Mouse (Mus musculus) adipose tissue, adult 10 weeks (tissue): ENCODE measurements around the gene Olfr1178. TPM values are rescaled to one million over a fixed set of nuclear protein-coding genes. Genes with fewer than 3 reads are reported as not detected.

Experiments used
- polyA plus RNA-seq: library from polyadenylated mRNA; stranded (reverse); fragments of 350-450 nt; fragmentation: Illumina TruSeq; extraction: RNeasy Lipid Tissue Mini Kit (QIAGEN cat#74804); gene quantifications from one replicate; pipeline ENCODE4 v1.2.3, GENCODE M21; 2014; ENCODE audit warnings: low read depth, low replicate concordance

The Olfr1178 gene
- polyA plus RNA-seq = not detected

GRCm38 (mm10) chr2:88386762-88387161, at the start of gene Olfr1178:
Olfr1178 (plus strand) TSS chr2:88387062.

DNA sequence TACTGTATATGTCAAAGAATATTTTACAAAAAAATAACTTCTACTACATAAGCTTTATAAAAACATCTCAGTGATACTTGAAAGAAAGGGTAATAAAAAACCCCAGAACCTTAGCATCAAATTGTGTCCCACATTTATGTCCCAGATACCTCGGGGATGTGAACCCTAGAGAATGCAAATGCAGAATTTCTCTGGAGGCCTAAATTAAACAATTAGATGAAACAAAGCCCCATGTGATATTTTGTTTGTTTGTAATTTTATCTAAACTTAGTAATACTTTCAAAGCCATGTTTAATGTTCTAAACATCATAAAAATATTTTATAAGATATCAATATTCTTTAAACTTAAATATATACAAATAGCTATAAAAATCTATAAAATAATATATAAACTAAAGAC, 40.5 kb upstream of the Olfr1178 start, which contains the start of gene Olfr1177-ps:
Gene Olfr1177-ps (minus strand): TSS at position 101 of the 400 bp plus-strand sequence.

DNA sequence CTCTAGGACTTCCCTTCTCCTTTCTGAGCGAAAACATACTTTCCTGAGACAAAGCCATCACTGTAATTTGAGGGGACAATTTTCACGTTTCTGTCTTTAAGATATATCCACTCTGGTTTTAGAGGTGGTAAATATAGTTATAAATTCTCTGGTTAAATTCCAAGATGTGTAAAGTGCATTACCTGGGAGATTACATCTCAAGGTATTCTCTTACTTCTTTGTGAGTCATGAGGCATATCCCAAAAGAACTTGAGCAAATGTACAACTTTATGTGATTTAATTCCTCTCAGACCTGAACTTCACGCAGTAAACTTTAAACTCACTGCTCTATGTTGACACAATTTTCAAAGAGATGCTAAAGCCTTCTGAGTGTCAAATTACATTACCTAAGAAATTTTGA, 19.5 kb downstream of the Olfr1178 start, which contains the start of gene Olfr1179:
Gene Olfr1179 (minus strand): TSS at position 101 of the 400 bp plus-strand sequence.

GRCm38 (mm10) chr2:88419051-88419450, 32.2 kb downstream of the Olfr1178 start, which contains the start of gene Olfr1180:
Olfr1180 (minus strand) TSS chr2:88419151.

GRCm38 (mm10) chr2:88426071-88426470, 39.2 kb downstream of the Olfr1178 start, which contains the start of gene Olfr1181:
Olfr1181 (minus strand) TSS chr2:88426171.

GRCm38 (mm10) chr2:88449031-88449430, 62.2 kb downstream of the Olfr1178 start, which contains the start of gene Gm13757:
Gm13757 (minus strand) TSS chr2:88449131.

Other genes starting within 250 kb of the Olfr1178 start
- not detected for gene Olfr1167, start 231.9 kb upstream of the Olfr1178 start, polyA plus RNA-seq
- gene Olfr1168, start 205.2 kb upstream of the Olfr1178 start, polyA plus RNA-seq = not detected
- gene Olfr1170, start 158.7 kb upstream of the Olfr1178 start, polyA plus RNA-seq = not detected
- not detected for gene Olfr1173, start 107.2 kb upstream of the Olfr1178 start, polyA plus RNA-seq
- not detected for gene Olfr1174-ps, start 71.9 kb upstream of the Olfr1178 start, polyA plus RNA-seq
- not detected for gene Olfr1175-ps, start 59.8 kb upstream of the Olfr1178 start, polyA plus RNA-seq
- gene Olfr1176, start 50.3 kb upstream of the Olfr1178 start, polyA plus RNA-seq = not detected
- gene Olfr1177-ps, start 40.6 kb upstream of the Olfr1178 start, polyA plus RNA-seq = not detected
- not detected for gene Olfr1179, start 19.4 kb downstream of the Olfr1178 start, polyA plus RNA-seq
- not detected for gene Olfr1180, start 32.1 kb downstream of the Olfr1178 start, polyA plus RNA-seq
- gene Olfr1181, start 39.1 kb downstream of the Olfr1178 start, polyA plus RNA-seq = not detected
- not detected for gene Gm13757, start 62.1 kb downstream of the Olfr1178 start, polyA plus RNA-seq
- gene Olfr1183, start 67.8 kb downstream of the Olfr1178 start, polyA plus RNA-seq = not detected
- not detected for gene Olfr1184, start 96.5 kb downstream of the Olfr1178 start, polyA plus RNA-seq
- gene Olfr1185-ps1, start 106.3 kb downstream of the Olfr1178 start, polyA plus RNA-seq = not detected
- not detected for gene Olfr1186, start 131.5 kb downstream of the Olfr1178 start, polyA plus RNA-seq
- gene Olfr1188, start 169.9 kb downstream of the Olfr1178 start, polyA plus RNA-seq = not detected
- not detected for gene Olfr1189, start 199.4 kb downstream of the Olfr1178 start, polyA plus RNA-seq